Mouse (Mus musculus): ENCODE measurements around the gene Evx2.

The Evx2 gene

DNA sequence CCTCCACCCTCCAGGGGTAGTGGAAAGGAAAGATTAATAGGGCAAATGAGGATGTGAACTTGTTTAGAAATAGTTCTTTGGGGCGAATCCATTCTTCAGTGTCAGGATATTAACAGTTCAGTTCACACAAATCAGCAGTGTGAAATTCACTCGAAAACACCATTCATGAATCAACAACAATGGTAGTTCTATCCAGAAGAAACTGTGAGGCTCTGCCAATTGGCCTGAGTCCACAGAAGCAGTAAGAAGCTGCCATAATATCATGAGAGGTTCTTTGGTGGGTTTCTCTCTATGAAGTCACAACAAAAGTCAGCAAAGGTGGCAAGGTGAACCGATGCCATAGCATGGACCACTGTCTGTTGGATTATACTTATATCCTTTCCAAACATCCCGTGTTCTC, 48.0 kb downstream of the Evx2 start:
- DNase-seq = no peak

GRCm38 (mm10) chr2:74609350-74609749, 50.0 kb downstream of the Evx2 start:
- DNase-seq = no peak

GRCm38 (mm10) chr2:74606087-74606760, 53.1 kb downstream of the Evx2 start:
- no peak for DNase-seq

GRCm38 (mm10) chr2:74604011-74604410, 55.3 kb downstream of the Evx2 start:
- DNase-seq = no peak
